Mouse (Mus musculus): ENCODE results near the gene Stac. TPM values are rescaled to one million over a fixed set of nuclear protein-coding genes. Genes with fewer than 3 reads are reported as not detected.

Stac gene
- polyA plus RNA-seq, 1 experiment from 2014 or later: 0.72 TPM

GRCm38 (mm10) chr9:111587527-111587926, 102.6 kb downstream of the Stac start:
- H3K9me3 ChIP-seq (ENCODE audit: control insufficient read depth, low read length): no peaks in the 10 kb centered on the region
- no peak overlapping the region for H3K4me3 ChIP-seq (ENCODE audit: control insufficient read depth in 1 of 2, insufficient read depth in 1 of 2, low read depth in 1 of 2, low read length in 2 of 2)
- no peaks in the 10 kb centered on the region for H3K27me3 ChIP-seq (ENCODE audit: control insufficient read depth, insufficient read depth, low read length)
- no peak overlapping the region for H3K4me2 ChIP-seq (ENCODE audit: low read length)
- no peaks in the 10 kb centered on the region for H3K36me3 ChIP-seq (ENCODE audit: control insufficient read depth, insufficient read depth, low read length)
- H3K9ac ChIP-seq (ENCODE audit: low read length): no peak overlapping the region
- no peak for ATAC-seq (ENCODE audit: insufficient number of reproducible peaks, insufficient read depth, low FRiP score, low read depth)
- WGBS: 78% methylated on average over 2 of the region's 2 CpGs
- H3K27ac ChIP-seq (replicated peaks in 1 of 2; ENCODE audit: control insufficient read depth in 1 of 2, insufficient read depth in 1 of 2, low read depth in 2 of 2, low read length in 2 of 2): no peak overlapping the region
- H3K4me1 ChIP-seq (ENCODE audit: control insufficient read depth in 2 of 2, insufficient read depth in 2 of 2, low read length in 2 of 2): no peaks in the 10 kb centered on the region

- Histone ChIP-seq H3K27ac (replicated peaks in 1 of 2; ENCODE audit: control insufficient read depth in 1 of 2, insufficient read depth in 1 of 2, low read depth in 2 of 2, low read length in 2 of 2) (no peak overlapping the region), H3K4me3 (ENCODE audit: control insufficient read depth in 1 of 2, insufficient read depth in 1 of 2, low read depth in 1 of 2, low read length in 2 of 2) (no peak overlapping the region), H3K9ac (ENCODE audit: low read length) (no peak overlapping the region), H3K36me3 (ENCODE audit: control insufficient read depth, insufficient read depth, low read length) (no peaks in the 10 kb centered on the region), H3K27me3 (ENCODE audit: control insufficient read depth, insufficient read depth, low read length) (no peaks in the 10 kb centered on the region), H3K4me1 (ENCODE audit: control insufficient read depth in 2 of 2, insufficient read depth in 2 of 2, low read length in 2 of 2) (no peaks in the 10 kb centered on the region), H3K9me3 (ENCODE audit: control insufficient read depth, low read length) (no peaks in the 10 kb centered on the region), H3K4me2 (ENCODE audit: low read length) (no peak overlapping the region)
- 70% methylated on average over 9 of the region's 9 CpGs for WGBS
- ATAC-seq (ENCODE audit: insufficient number of reproducible peaks, insufficient read depth, low FRiP score, low read depth): no peak
Measured at GRCm38 (mm10) chr9:111578784-111579183, 111.4 kb downstream of the Stac start.

- Histone ChIP-seq H3K4me1 (ENCODE audit: control insufficient read depth in 2 of 2, insufficient read depth in 2 of 2, low read length in 2 of 2) (no peaks in the 10 kb centered on the region), H3K27me3 (ENCODE audit: control insufficient read depth, insufficient read depth, low read length) (no peaks in the 10 kb centered on the region), H3K9ac (ENCODE audit: low read length) (no peak overlapping the region), H3K4me3 (ENCODE audit: control insufficient read depth in 1 of 2, insufficient read depth in 1 of 2, low read depth in 1 of 2, low read length in 2 of 2) (no peak overlapping the region), H3K27ac (replicated peaks in 1 of 2; ENCODE audit: control insufficient read depth in 1 of 2, insufficient read depth in 1 of 2, low read depth in 2 of 2, low read length in 2 of 2) (no peak overlapping the region), H3K9me3 (ENCODE audit: control insufficient read depth, low read length) (no peaks in the 10 kb centered on the region), H3K4me2 (ENCODE audit: low read length) (no peak overlapping the region), H3K36me3 (ENCODE audit: control insufficient read depth, insufficient read depth, low read length) (no peaks in the 10 kb centered on the region)
- ATAC-seq (ENCODE audit: insufficient number of reproducible peaks, insufficient read depth, low FRiP score, low read depth): no peak
- WGBS: 67% methylated on average over 6 of the region's 6 CpGs
Measured at GRCm38 (mm10) chr9:111577453-111577852, 112.7 kb downstream of the Stac start.

- no peak for ATAC-seq (ENCODE audit: insufficient number of reproducible peaks, insufficient read depth, low FRiP score, low read depth)
- Histone ChIP-seq H3K4me1 (ENCODE audit: control insufficient read depth in 2 of 2, insufficient read depth in 2 of 2, low read length in 2 of 2) (no peaks in the 10 kb centered on the region), H3K4me2 (ENCODE audit: low read length) (no peak overlapping the region), H3K9ac (ENCODE audit: low read length) (no peak overlapping the region), H3K36me3 (ENCODE audit: control insufficient read depth, insufficient read depth, low read length) (no peaks in the 10 kb centered on the region), H3K27me3 (ENCODE audit: control insufficient read depth, insufficient read depth, low read length) (no peaks in the 10 kb centered on the region), H3K27ac (replicated peaks in 1 of 2; ENCODE audit: control insufficient read depth in 1 of 2, insufficient read depth in 1 of 2, low read depth in 2 of 2, low read length in 2 of 2) (no peak overlapping the region), H3K4me3 (ENCODE audit: control insufficient read depth in 1 of 2, insufficient read depth in 1 of 2, low read depth in 1 of 2, low read length in 2 of 2) (no peak overlapping the region), H3K9me3 (ENCODE audit: control insufficient read depth, low read length) (no peaks in the 10 kb centered on the region)
- 50% methylated on average over 4 of the region's 4 CpGs for WGBS
Measured at GRCm38 (mm10) chr9:111575889-111576288, 114.3 kb downstream of the Stac start.

- no peaks in the 10 kb centered on the region for H3K4me1 ChIP-seq (ENCODE audit: control insufficient read depth in 2 of 2, insufficient read depth in 2 of 2, low read length in 2 of 2)
- no peaks in the 10 kb centered on the region for H3K27me3 ChIP-seq (ENCODE audit: control insufficient read depth, insufficient read depth, low read length)
- no peaks in the 10 kb centered on the region for H3K36me3 ChIP-seq (ENCODE audit: control insufficient read depth, insufficient read depth, low read length)
- no peak overlapping the region for H3K27ac ChIP-seq (replicated peaks in 1 of 2; ENCODE audit: control insufficient read depth in 1 of 2, insufficient read depth in 1 of 2, low read depth in 2 of 2, low read length in 2 of 2)
- no peak overlapping the region for H3K4me2 ChIP-seq (ENCODE audit: low read length)
- 47% methylated on average over 5 of the region's 5 CpGs for WGBS
- no peak overlapping the region for H3K4me3 ChIP-seq (ENCODE audit: control insufficient read depth in 1 of 2, insufficient read depth in 1 of 2, low read depth in 1 of 2, low read length in 2 of 2)
- no peak overlapping the region for H3K9ac ChIP-seq (ENCODE audit: low read length)
- H3K9me3 ChIP-seq (ENCODE audit: control insufficient read depth, low read length): no peaks in the 10 kb centered on the region
- no peak for ATAC-seq (ENCODE audit: insufficient number of reproducible peaks, insufficient read depth, low FRiP score, low read depth)
Measured at GRCm38 (mm10) chr9:111573836-111574235, 116.3 kb downstream of the Stac start.

DNA sequence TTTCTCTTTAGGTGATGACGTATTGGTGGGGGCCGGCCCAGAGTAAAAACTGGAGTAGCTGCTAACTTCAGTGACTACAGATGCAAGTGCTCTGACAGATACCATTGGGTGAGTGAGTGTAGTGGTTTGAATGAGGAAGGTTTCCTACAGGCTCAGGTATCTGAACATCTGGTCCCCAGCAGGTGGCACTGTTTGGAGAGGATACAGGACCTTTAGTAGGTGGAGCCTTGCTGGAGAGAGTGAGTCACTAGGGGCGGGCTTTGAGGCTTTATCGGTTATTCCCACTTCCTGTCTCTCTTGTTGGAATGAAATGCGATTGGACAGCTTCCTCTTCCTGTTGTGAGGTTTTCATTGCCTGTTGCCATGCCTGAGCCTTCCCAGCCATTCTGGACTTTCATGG, 118.5 kb downstream of the Stac start:
- WGBS: 63% methylated on average over 5 of the region's 5 CpGs
- Histone ChIP-seq H3K4me2 (ENCODE audit: low read length) (no peak overlapping the region), H3K9ac (ENCODE audit: low read length) (no peak overlapping the region), H3K4me3 (ENCODE audit: control insufficient read depth in 1 of 2, insufficient read depth in 1 of 2, low read depth in 1 of 2, low read length in 2 of 2) (no peak overlapping the region), H3K27ac (replicated peaks in 1 of 2; ENCODE audit: control insufficient read depth in 1 of 2, insufficient read depth in 1 of 2, low read depth in 2 of 2, low read length in 2 of 2) (no peak overlapping the region), H3K4me1 (ENCODE audit: control insufficient read depth in 2 of 2, insufficient read depth in 2 of 2, low read length in 2 of 2) (no peaks in the 10 kb centered on the region), H3K9me3 (ENCODE audit: control insufficient read depth, low read length) (no peaks in the 10 kb centered on the region), H3K36me3 (ENCODE audit: control insufficient read depth, insufficient read depth, low read length) (no peaks in the 10 kb centered on the region), H3K27me3 (ENCODE audit: control insufficient read depth, insufficient read depth, low read length) (no peaks in the 10 kb centered on the region)
- ATAC-seq (ENCODE audit: insufficient number of reproducible peaks, insufficient read depth, low FRiP score, low read depth): no peak

- Histone ChIP-seq H3K4me3 (ENCODE audit: control insufficient read depth in 1 of 2, insufficient read depth in 1 of 2, low read depth in 1 of 2, low read length in 2 of 2) (no peak overlapping the region), H3K4me2 (ENCODE audit: low read length) (no peak overlapping the region), H3K9me3 (ENCODE audit: control insufficient read depth, low read length) (no peaks in the 10 kb centered on the region), H3K4me1 (ENCODE audit: control insufficient read depth in 2 of 2, insufficient read depth in 2 of 2, low read length in 2 of 2) (peaks cover 6 to 8% of the 10 kb centered on the region in 2 experiments; a peak in 3 of 4 replicates), H3K9ac (ENCODE audit: low read length) (no peak overlapping the region), H3K36me3 (ENCODE audit: control insufficient read depth, insufficient read depth, low read length) (no peaks in the 10 kb centered on the region), H3K27me3 (ENCODE audit: control insufficient read depth, insufficient read depth, low read length) (no peaks in the 10 kb centered on the region), H3K27ac (replicated peaks in 1 of 2; ENCODE audit: control insufficient read depth in 1 of 2, insufficient read depth in 1 of 2, low read depth in 2 of 2, low read length in 2 of 2) (no peak overlapping the region)
- WGBS: 87% methylated on average over 6 of the region's 6 CpGs
- no peak for ATAC-seq (ENCODE audit: insufficient number of reproducible peaks, insufficient read depth, low FRiP score, low read depth)
Measured at GRCm38 (mm10) chr9:111564176-111564575, 126.0 kb downstream of the Stac start.

- WGBS: 67% methylated on average over 7 of the region's 7 CpGs
- Histone ChIP-seq H3K27ac (replicated peaks in 1 of 2; ENCODE audit: control insufficient read depth in 1 of 2, insufficient read depth in 1 of 2, low read depth in 2 of 2, low read length in 2 of 2) (no peak overlapping the region), H3K9ac (ENCODE audit: low read length) (no peak overlapping the region), H3K36me3 (ENCODE audit: control insufficient read depth, insufficient read depth, low read length) (no peaks in the 10 kb centered on the region), H3K4me1 (ENCODE audit: control insufficient read depth in 2 of 2, insufficient read depth in 2 of 2, low read length in 2 of 2) (peaks cover 6 to 8% of the 10 kb centered on the region in 2 experiments; a peak in 3 of 4 replicates), H3K9me3 (ENCODE audit: control insufficient read depth, low read length) (no peaks in the 10 kb centered on the region), H3K27me3 (ENCODE audit: control insufficient read depth, insufficient read depth, low read length) (no peaks in the 10 kb centered on the region), H3K4me3 (ENCODE audit: control insufficient read depth in 1 of 2, insufficient read depth in 1 of 2, low read depth in 1 of 2, low read length in 2 of 2) (no peak overlapping the region), H3K4me2 (ENCODE audit: low read length) (peak overlapping the region; percentile 5)
- ATAC-seq (ENCODE audit: insufficient number of reproducible peaks, insufficient read depth, low FRiP score, low read depth): no peak
Measured at GRCm38 (mm10) chr9:111563226-111563625, 126.9 kb downstream of the Stac start.

Measured in heart, embryonic 14.5 days (tissue).